Mouse (Mus musculus) neutrophil, adult 5-6 weeks (primary cell): ENCODE results near the gene Pikfyve. TPM values are rescaled to one million over a fixed set of nuclear protein-coding genes. Genes with fewer than 3 reads are reported as not detected.

Source experiments
- ATAC-seq: fragments of 151-379, 151-347 bp; 2 replicates; pipeline ENCODE4 v1.8.0; 2017; ENCODE audit warnings: mild to moderate bottlenecking, moderate TSS enrichment; ENCODE audit not compliant: insufficient number of reproducible peaks, poor library complexity, low FRiP score, severe bottlenecking; ENCODE audit errors: extremely low read depth
- total RNA-seq: library from RNA; stranded (forward); fragments of 200-1000 nt; gene quantifications from 2 replicates; pipeline ENCODE4 v1.2.3, GENCODE M21; 2017

Pikfyve gene
- total RNA-seq: 64.1 and 69.4 TPM in 2 replicates

GRCm38 (mm10) chr1:65186287-65187073, at the start of gene Pikfyve, which contains the start of gene Idh1:
Gene Pikfyve (plus strand): TSS chr1:65186683.
Gene Idh1 (minus strand): TSS chr1:65186500.
- peak; percentile 99 for ATAC-seq

- ATAC-seq: no peak
Measured at GRCm38 (mm10) chr1:65137560-65137959, 48.9 kb upstream of the Pikfyve start.

- ATAC-seq: no peak
Measured at GRCm38 (mm10) chr1:65144783-65145182, 41.7 kb upstream of the Pikfyve start.

- ATAC-seq: no peak
Measured at GRCm38 (mm10) chr1:65146601-65147000, 39.9 kb upstream of the Pikfyve start.

GRCm38 (mm10) chr1:65147326-65147725, 39.2 kb upstream of the Pikfyve start:
- ATAC-seq: no peak

GRCm38 (mm10) chr1:65147971-65148370, 38.5 kb upstream of the Pikfyve start:
- ATAC-seq: no peak

GRCm38 (mm10) chr1:65154814-65155213, 31.7 kb upstream of the Pikfyve start:
- ATAC-seq: no peak

- no peak for ATAC-seq
Measured at GRCm38 (mm10) chr1:65156111-65156510, 30.4 kb upstream of the Pikfyve start.

GRCm38 (mm10) chr1:65162210-65162609, 24.3 kb upstream of the Pikfyve start:
- no peak for ATAC-seq

- no peak for ATAC-seq
Measured at GRCm38 (mm10) chr1:65167496-65167895, 19.0 kb upstream of the Pikfyve start.

- ATAC-seq: no peak
Measured at GRCm38 (mm10) chr1:65169536-65169935, 16.9 kb upstream of the Pikfyve start.

GRCm38 (mm10) chr1:65169947-65170346, 16.5 kb upstream of the Pikfyve start:
- no peak for ATAC-seq

GRCm38 (mm10) chr1:65171579-65171978, 14.9 kb upstream of the Pikfyve start:
- ATAC-seq: no peak

- ATAC-seq: no peak
Measured at GRCm38 (mm10) chr1:65173716-65174115, 12.8 kb upstream of the Pikfyve start.

GRCm38 (mm10) chr1:65176171-65176570, 10.3 kb upstream of the Pikfyve start:
- ATAC-seq: no peak

GRCm38 (mm10) chr1:65176912-65177311, 9.6 kb upstream of the Pikfyve start:
- no peak for ATAC-seq

GRCm38 (mm10) chr1:65177452-65177851, 9.0 kb upstream of the Pikfyve start:
- no peak for ATAC-seq

GRCm38 (mm10) chr1:65178126-65178901, 8.2 kb upstream of the Pikfyve start:
- peak; percentile 91 for ATAC-seq

- ATAC-seq: peak; percentile 55
Measured at GRCm38 (mm10) chr1:65178902-65179432, 7.5 kb upstream of the Pikfyve start.
